Comparison of ENCODE assay signal across 1 mouse cellular context in genomic region chr5:136240381-136240780, GRCm38 (mm10).
TF ChIP-seq lines count a peak whose summit lies in the region.

No protein-coding gene starts in this region.

TF ChIP-seq in MEL, 35 proteins besides CTCF, POLR2A, EP300 and RAD21:
- TF ChIP-seq MXI1 (IDR thresholded peaks at IDR 0.05; ENCODE audit: low read depth, low read length) = no peak
- no peak for TF ChIP-seq TCF12 (IDR thresholded peaks at IDR 0.05; ENCODE audit: low read depth, low read length)
- no peak for TF ChIP-seq ZNF384 (IDR thresholded peaks at IDR 0.05; ENCODE audit: low read depth, low read length)
- TF ChIP-seq USF2 (IDR thresholded peaks at IDR 0.05; ENCODE audit: borderline replicate concordance in 1 of 2, insufficient read depth in 1 of 2, low read depth in 1 of 2, low read length in 2 of 2) = no peak
- no peak for TF ChIP-seq MEF2A (IDR thresholded peaks at IDR 0.05; ENCODE audit: extremely low read depth, insufficient replicate concordance, low read depth, low read length, poor library complexity, severe bottlenecking)
- no peak for TF ChIP-seq TBP (IDR thresholded peaks at IDR 0.05; ENCODE audit: low read depth, low read length)
- TF ChIP-seq GABPA (IDR thresholded peaks at IDR 0.05; ENCODE audit: low read depth, low read length) = no peak
- TF ChIP-seq RCOR1 (IDR thresholded peaks at IDR 0.05; ENCODE audit: low read depth, low read length) = no peak
